Mouse (Mus musculus): ENCODE results near the gene Vmn1r79. TPM values are rescaled to one million over a fixed set of nuclear protein-coding genes. Genes with fewer than 3 reads are reported as not detected.
"Not testable (repeated sequence)": the region's sequence is repeated elsewhere in the genome, so short reads cannot be mapped to it uniquely, and the experiment has no call there.

Gene Vmn1r79
- not detected in 2 replicates for polyA plus RNA-seq (2016; fragmentation: Nextera tagmentation; extraction: Ambion mirVana)

GRCm38 (mm10) chr7:12170979-12171378, at the start of gene Vmn1r79:
Vmn1r79 (plus strand) TSS chr7:12171279.
- not testable (repeated sequence) for H3K9ac ChIP-seq; H3K27ac ChIP-seq; ATAC-seq (ENCODE audit: insufficient number of reproducible peaks, insufficient read depth, low FRiP score, low TSS enrichment); H3K27me3 ChIP-seq; H3K9me3 ChIP-seq; H3K4me3 ChIP-seq; H3K36me3 ChIP-seq; H3K4me2 ChIP-seq (replicated peaks); H3K4me1 ChIP-seq

- no peaks in the 10 kb centered on the region for H3K4me1 ChIP-seq
- no peaks in the 10 kb centered on the region for H3K9me3 ChIP-seq
- no peaks in the 10 kb centered on the region for H3K36me3 ChIP-seq
- no peaks in the 10 kb centered on the region for H3K27me3 ChIP-seq
- 63% methylated on average over 2 of the region's 2 CpGs for WGBS
- H3K27ac ChIP-seq: no peak within 1 kb of the TSS
- no peak within 1 kb of the TSS for H3K9ac ChIP-seq
- no peak within 1 kb of the TSS for H3K4me2 ChIP-seq (replicated peaks)
- no peak within 1 kb of the TSS for H3K4me3 ChIP-seq
- no peak for ATAC-seq (ENCODE audit: insufficient number of reproducible peaks, insufficient read depth, low FRiP score, low TSS enrichment)
Measured at GRCm38 (mm10) chr7:12149957-12150356, 21.1 kb upstream of the Vmn1r79 start, which contains the start of gene Vmn1r78. Vmn1r78 (plus strand) TSS chr7:12150257.

- not testable (repeated sequence) for H3K27ac ChIP-seq; H3K27me3 ChIP-seq; H3K4me3 ChIP-seq; ATAC-seq (ENCODE audit: insufficient number of reproducible peaks, insufficient read depth, low FRiP score, low TSS enrichment); H3K9ac ChIP-seq; H3K9me3 ChIP-seq; H3K4me2 ChIP-seq (replicated peaks); H3K4me1 ChIP-seq; H3K36me3 ChIP-seq
- whole genome bisulfite sequencing: 42% methylated on average over 1 of the region's 1 CpGs
Measured at GRCm38 (mm10) chr7:12156463-12156862, 14.6 kb upstream of the Vmn1r79 start.

- not testable (repeated sequence) for H3K27me3 ChIP-seq; H3K4me3 ChIP-seq; H3K9me3 ChIP-seq; H3K4me2 ChIP-seq (replicated peaks); ATAC-seq (ENCODE audit: insufficient number of reproducible peaks, insufficient read depth, low FRiP score, low TSS enrichment); H3K27ac ChIP-seq; H3K36me3 ChIP-seq; H3K9ac ChIP-seq; H3K4me1 ChIP-seq
- WGBS: 61% methylated on average over 2 of the region's 2 CpGs
Measured at GRCm38 (mm10) chr7:12172926-12173325, 1.8 kb downstream of the Vmn1r79 start.

GRCm38 (mm10) chr7:12188986-12189385, 17.9 kb downstream of the Vmn1r79 start, which contains the start of gene Vmn1r80:
Vmn1r80 (plus strand) TSS chr7:12189286.
- H3K27ac ChIP-seq: no peak within 1 kb of the TSS
- no peaks in the 10 kb centered on the region for H3K4me1 ChIP-seq
- H3K4me2 ChIP-seq (replicated peaks): no peak within 1 kb of the TSS
- no peaks in the 10 kb centered on the region for H3K36me3 ChIP-seq
- H3K27me3 ChIP-seq: no peaks in the 10 kb centered on the region
- no peak within 1 kb of the TSS for H3K4me3 ChIP-seq
- H3K9me3 ChIP-seq: no peaks in the 10 kb centered on the region
- no peak for ATAC-seq (ENCODE audit: insufficient number of reproducible peaks, insufficient read depth, low FRiP score, low TSS enrichment)
- no peak within 1 kb of the TSS for H3K9ac ChIP-seq
- WGBS: 89% methylated on average over 1 of the region's 1 CpGs

GRCm38 (mm10) chr7:12204141-12204540, 33.1 kb downstream of the Vmn1r79 start:
- WGBS: 68% methylated on average over 2 of the region's 2 CpGs

More at GRCm38 (mm10) chr7:12204141-12204540, 33.1 kb downstream of the Vmn1r79 start:
- no peaks in the 10 kb centered on the region for H3K36me3 ChIP-seq
- H3K27ac ChIP-seq: no peak overlapping the region
- no peaks in the 10 kb centered on the region for H3K27me3 ChIP-seq
- no peaks in the 10 kb centered on the region for H3K4me1 ChIP-seq
- H3K9me3 ChIP-seq: peaks cover 4% of the 10 kb centered on the region; the same call in 1 of the 2 replicates
- no peak overlapping the region for H3K4me2 ChIP-seq (replicated peaks)
- ATAC-seq (ENCODE audit: insufficient number of reproducible peaks, insufficient read depth, low FRiP score, low TSS enrichment): no peak
- no peak overlapping the region for H3K4me3 ChIP-seq
- no peak overlapping the region for H3K9ac ChIP-seq

Other genes with a start within 250 kb of the Vmn1r79 start
- not detected in 2 replicates for gene Vmn1r76, start 233.1 kb upstream of the Vmn1r79 start, polyA plus RNA-seq (2016; fragmentation: Nextera tagmentation; extraction: Ambion mirVana)
- gene Vmn1r77, start 134.5 kb upstream of the Vmn1r79 start, polyA plus RNA-seq (2016; fragmentation: Nextera tagmentation; extraction: Ambion mirVana): not detected in 2 replicates
- gene Vmn1r78, start 21.0 kb upstream of the Vmn1r79 start, polyA plus RNA-seq (2016; fragmentation: Nextera tagmentation; extraction: Ambion mirVana): not detected in 2 replicates
- gene Vmn1r80, start 18.0 kb downstream of the Vmn1r79 start, polyA plus RNA-seq (2016; fragmentation: Nextera tagmentation; extraction: Ambion mirVana): not detected in 2 replicates
- not detected in 2 replicates for gene Vmn1r81, start 97.0 kb downstream of the Vmn1r79 start, polyA plus RNA-seq (2016; fragmentation: Nextera tagmentation; extraction: Ambion mirVana)
- not detected in 2 replicates for gene Vmn1r82, start 129.2 kb downstream of the Vmn1r79 start, polyA plus RNA-seq (2016; fragmentation: Nextera tagmentation; extraction: Ambion mirVana)
- gene Vmn1r83, start 158.2 kb downstream of the Vmn1r79 start, polyA plus RNA-seq (2016; fragmentation: Nextera tagmentation; extraction: Ambion mirVana): not detected in 2 replicates
- not detected in 2 replicates for gene Vmn1r84, start 198.0 kb downstream of the Vmn1r79 start, polyA plus RNA-seq (2016; fragmentation: Nextera tagmentation; extraction: Ambion mirVana)